Mouse (Mus musculus) embryo, embryonic 9.5 days (tissue): ENCODE results near the gene Spin2f.
"Not testable (repeated sequence)": the region's sequence is repeated elsewhere in the genome, so short reads cannot be mapped to it uniquely, and the experiment has no call there.

Experiments
- DNase-seq: peaks from one replicate; pipeline ENCODE4 v3.0.0-alpha.2; 2017; ENCODE audit errors: extremely low spot score

Spin2f gene

DNA sequence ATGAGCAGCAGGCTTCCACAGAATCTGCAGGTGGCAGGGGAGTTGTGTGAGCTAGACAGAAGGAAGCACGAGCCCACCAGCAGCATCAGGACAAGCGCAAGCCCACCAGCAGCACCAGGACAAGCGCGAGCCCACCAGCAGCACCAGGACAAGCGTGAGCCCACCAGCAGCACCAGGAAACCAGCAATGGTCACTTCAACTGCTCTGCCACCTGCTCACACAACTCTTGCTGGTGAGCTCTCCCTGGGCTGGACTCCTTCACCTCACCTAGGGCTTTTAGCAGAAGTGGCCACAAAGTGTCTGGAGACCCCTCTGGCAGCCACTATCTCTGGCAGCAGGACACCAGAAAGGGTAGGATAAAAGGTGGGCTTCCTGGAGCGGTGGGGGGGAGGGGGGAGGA is at the start of gene Spin2f:
Spin2f (plus strand) TSS at position 301 of the 400 bp plus-strand sequence.
- not testable (repeated sequence) for DNase-seq

DNA sequence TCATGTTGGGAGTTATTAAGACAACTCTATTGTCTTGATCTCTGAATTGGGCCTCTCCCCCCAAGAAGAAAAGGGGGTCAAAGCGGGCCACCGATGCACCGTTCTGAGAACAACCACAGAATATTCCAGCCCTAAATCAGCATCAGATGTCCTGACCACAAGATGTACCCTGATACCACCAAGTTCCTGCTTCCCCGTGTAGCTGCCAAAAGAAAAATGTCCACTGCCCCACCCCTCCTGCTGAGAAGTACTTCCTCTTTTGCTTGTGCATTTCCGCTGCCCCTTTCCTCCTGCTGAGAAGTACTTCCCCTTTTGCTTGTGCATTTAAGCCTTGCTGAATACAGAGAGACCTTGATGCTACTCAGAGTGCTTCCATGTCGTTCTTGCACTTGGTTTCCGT is 41.6 kb upstream of the Spin2f start:
- not testable (repeated sequence) for DNase-seq

DNA sequence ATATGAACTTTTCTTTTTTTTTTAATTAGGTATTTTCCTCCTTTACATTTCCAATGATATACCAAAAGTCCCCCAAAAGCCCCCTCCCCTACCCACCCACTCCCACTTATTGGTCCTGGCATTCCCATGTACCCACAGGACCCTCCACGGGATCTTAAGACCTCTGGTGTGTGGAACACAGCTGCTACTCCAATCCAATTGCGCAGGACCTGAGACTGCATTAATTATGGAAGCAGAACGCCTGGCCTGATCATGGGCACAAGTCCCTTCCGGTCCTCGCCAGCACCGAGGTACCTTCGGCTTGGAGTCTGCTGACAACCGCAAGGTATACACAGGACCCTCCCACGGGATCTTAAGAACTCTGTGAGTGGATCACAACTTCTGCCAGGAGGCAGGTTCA is 30.2 kb upstream of the Spin2f start:
- DNase-seq, result not testable (repeated sequence)

DNA sequence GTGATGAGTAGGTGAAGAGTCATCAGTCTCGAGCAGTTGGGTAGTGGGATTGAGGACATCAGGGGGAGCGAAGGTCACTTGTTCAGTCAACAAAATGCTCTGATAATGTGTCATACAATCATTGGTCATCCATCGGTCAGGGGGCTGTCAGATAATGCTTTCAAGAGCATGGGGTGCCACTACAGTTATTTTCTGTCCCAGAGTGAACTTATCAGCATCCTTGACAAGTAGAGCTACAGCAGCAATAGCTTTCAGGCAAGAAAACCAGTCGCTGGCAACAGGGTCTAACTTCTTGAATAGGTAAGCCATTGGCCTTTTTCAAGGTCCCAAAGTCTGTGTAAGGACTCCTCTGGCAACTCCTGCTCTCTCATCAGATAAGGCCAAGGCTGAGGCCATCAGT is 18.6 kb upstream of the Spin2f start:
- DNase-seq, result not testable (repeated sequence)

DNA sequence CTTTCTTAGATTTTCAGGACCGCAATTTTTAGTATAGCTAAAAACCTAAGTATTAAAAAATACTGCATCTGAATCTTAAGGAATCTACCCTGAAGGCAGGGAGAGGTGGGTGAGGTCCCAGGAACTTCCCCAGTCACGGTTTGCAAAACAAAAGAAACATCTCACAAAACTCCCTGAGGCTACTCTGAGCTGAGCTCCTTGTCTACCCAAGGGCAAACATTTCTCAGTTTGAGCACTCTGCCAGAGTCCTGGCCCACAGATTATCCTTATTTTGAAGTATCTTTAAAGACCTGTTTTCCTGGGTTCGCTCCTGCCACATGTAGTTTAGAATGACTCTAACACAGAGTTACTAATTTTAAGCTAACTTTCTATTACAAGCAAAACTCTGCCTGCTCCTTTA is 11.9 kb upstream of the Spin2f start:
- not testable (repeated sequence) for DNase-seq
